Mouse (Mus musculus) B cell, adult 67 days (primary cell): Measurements from ENCODE around the gene Ccnl1. TPM values are rescaled to one million over a fixed set of nuclear protein-coding genes. Genes with fewer than 3 reads are reported as not detected.

ENCODE experiments used
- total RNA-seq, 2 experiments: library from RNA; stranded (reverse); gene quantifications; 4 replicates each; pipeline ENCODE4 v1.2.4; 2023

The Ccnl1 gene
- 100 to 1,000 TPM; 925 to 972 TPM for total RNA-seq

GRCm38 (mm10) chr3:65958102-65958839 lies at the start of gene Ccnl1:
Gene Ccnl1 (minus strand): TSS chr3:65958249.

